Mouse (Mus musculus) cerebellum, adult 2 months (tissue): ENCODE results near the gene Dvl1. TPM values are rescaled to one million over a fixed set of nuclear protein-coding genes. Genes with fewer than 3 reads are reported as not detected.

Source experiments
- DNase-seq, 2 experiments: peaks; one replicate each; pipeline ENCODE4 v3.0.0; 2021
- H3K27ac ChIP-seq: fragments of 200-500 bp; 2 replicates; pipeline ENCODE4 v1.5.1; 2012; ENCODE audit warnings: low read length, control low read depth, inconsistent platforms; ENCODE audit not compliant: insufficient read depth
- H3K27me3 ChIP-seq: fragments of 200-500 bp; 2 replicates; pipeline ENCODE4 v1.6.1; 2012; ENCODE audit warnings: inconsistent platforms, mild to moderate bottlenecking, low read length, moderate library complexity; ENCODE audit not compliant: control insufficient read depth, insufficient read depth
- H3K4me1 ChIP-seq: fragments of 200-500 bp; 2 replicates; pipeline ENCODE4 v1.6.1; 2011; ENCODE audit warnings: low read length; ENCODE audit not compliant: control insufficient read depth, insufficient read depth
- H3K4me3 ChIP-seq: fragments of 200-500 bp; replicated peaks from 2 replicates; pipeline ENCODE3; 2011; ENCODE audit warnings: mild to moderate bottlenecking, low read depth, low read length, control low read depth; ENCODE audit not compliant: insufficient read depth
- CTCF ChIP-seq: fragments of 200-500 bp; IDR thresholded peaks from 2 replicates; pipeline ENCODE4 v1.5.1; 2011; ENCODE audit warnings: low read depth, mild to moderate bottlenecking, control low read depth, low read length, moderate library complexity, borderline replicate concordance; ENCODE audit not compliant: insufficient read depth
- POLR2A ChIP-seq: fragments of 200-500 bp; IDR thresholded peaks from 2 replicates; pipeline ENCODE4 v1.6.1; 2011; ENCODE audit warnings: low read length, control low read depth, borderline replicate concordance; ENCODE audit not compliant: insufficient read depth
- WGBS: fragments of 180-500 bp; shearing (Covaris S2); methylation state at CpG from one replicate; pipeline ENCODE4 v1.1.7; 2018; 5-methylcytosine and 5-hydroxymethylcytosine counted together
- polyA plus RNA-seq: library from polyadenylated mRNA; depleted of rRNA; stranded (reverse); fragments of >200 nt; gene quantifications from 2 replicates; pipeline ENCODE4 v1.2.3, GENCODE M21; 2012

Dvl1 gene
- polyA plus RNA-seq, 1 experiment = 160 TPM

- peaks cover 6% of the 10 kb centered on the region; the same call in 1 of the 2 replicates for H3K4me1 ChIP-seq
- no peak for TF ChIP-seq CTCF
- no peak for TF ChIP-seq POLR2A
Measured at GRCm38 (mm10) chr4:155817533-155817932, 29.7 kb upstream of the Dvl1 start.

GRCm38 (mm10) chr4:155821025-155821424, 26.2 kb upstream of the Dvl1 start:
- no peaks in the 10 kb centered on the region for H3K27me3 ChIP-seq
- no peak for TF ChIP-seq POLR2A
- TF ChIP-seq CTCF = no peak
- DNase-seq = no peak
- H3K4me1 ChIP-seq = no peaks in the 10 kb centered on the region
- 65% methylated on average over 7 of the region's 7 CpGs for WGBS
- H3K27ac ChIP-seq = no peak overlapping the region
- no peak overlapping the region for H3K4me3 ChIP-seq

More at GRCm38 (mm10) chr4:155817533-155817932, 29.7 kb upstream of the Dvl1 start:
- H3K27ac ChIP-seq = no peak overlapping the region
- no peak overlapping the region for H3K4me3 ChIP-seq
- no peak for DNase-seq
- 64% methylated on average over 4 of the region's 4 CpGs for WGBS
- no peaks in the 10 kb centered on the region for H3K27me3 ChIP-seq

- no peak for DNase-seq
- Histone ChIP-seq H3K4me3 (no peak overlapping the region), H3K4me1 (no peaks in the 10 kb centered on the region), H3K27ac (no peak overlapping the region), H3K27me3 (no peaks in the 10 kb centered on the region)
- WGBS = 95% methylated on average over 16 of the region's 16 CpGs
- TF ChIP-seq POLR2A (no peak), CTCF (no peak)
Measured at GRCm38 (mm10) chr4:155823443-155823842, 23.8 kb upstream of the Dvl1 start.

GRCm38 (mm10) chr4:155829866-155830265, 17.3 kb upstream of the Dvl1 start:
- TF ChIP-seq POLR2A (no peak), CTCF (no peak)
- H3K27ac ChIP-seq = no peak overlapping the region
- H3K4me1 ChIP-seq = peaks cover 8% of the 10 kb centered on the region
- no peak for DNase-seq
- WGBS = 92% methylated on average over 4 of the region's 4 CpGs
- H3K27me3 ChIP-seq = no peaks in the 10 kb centered on the region
- H3K4me3 ChIP-seq = no peak overlapping the region

- 48% methylated on average over 8 of the region's 8 CpGs for WGBS
- H3K4me1 ChIP-seq = peaks cover 8% of the 10 kb centered on the region
- no peak overlapping the region for H3K27ac ChIP-seq
- DNase-seq = no peak
- peak overlapping the region; percentile 14 for H3K4me3 ChIP-seq
- no peaks in the 10 kb centered on the region for H3K27me3 ChIP-seq
- TF ChIP-seq POLR2A = no peak
- TF ChIP-seq CTCF = no peak
Measured at GRCm38 (mm10) chr4:155830596-155830995, 16.6 kb upstream of the Dvl1 start.

GRCm38 (mm10) chr4:155831205-155831766, 15.9 kb upstream of the Dvl1 start, which contains the start of gene Aurkaip1:
TSS of gene Aurkaip1 (plus strand) at chr4:155831272.
- under 1% methylated on average over 49 of the region's 49 CpGs for WGBS
- Histone ChIP-seq H3K4me1 (peaks cover 8% of the 10 kb centered on the region), H3K27ac (peak within 1 kb of the TSS; percentile 44), H3K27me3 (no peaks in the 10 kb centered on the region), H3K4me3 (peak within 1 kb of the TSS; percentile 83)
- peak; percentile 95 to 97 for DNase-seq
- TF ChIP-seq CTCF (peak; percentile 82), POLR2A (peak; percentile 73; the same call in 1 of the 2 replicates)

- under 1% methylated on average over 25 of the region's 25 CpGs for WGBS
- Histone ChIP-seq H3K4me3 (peak overlapping the region; percentile 83), H3K27me3 (no peaks in the 10 kb centered on the region), H3K27ac (peak overlapping the region; percentile 44), H3K4me1 (peaks cover 8% of the 10 kb centered on the region)
- TF ChIP-seq POLR2A (no peak), CTCF (no peak)
- no peak for DNase-seq
Measured at GRCm38 (mm10) chr4:155831831-155832230, 15.4 kb upstream of the Dvl1 start.

GRCm38 (mm10) chr4:155832321-155832720, 14.9 kb upstream of the Dvl1 start:
- H3K27ac ChIP-seq = no peak overlapping the region
- H3K4me1 ChIP-seq = peaks cover 8% of the 10 kb centered on the region
- TF ChIP-seq CTCF (no peak), POLR2A (no peak)
- WGBS = 34% methylated on average over 10 of the region's 10 CpGs
- peak overlapping the region; percentile 83 for H3K4me3 ChIP-seq
- no peak for DNase-seq
- no peaks in the 10 kb centered on the region for H3K27me3 ChIP-seq

GRCm38 (mm10) chr4:155833234-155833633, 14.0 kb upstream of the Dvl1 start:
- peaks cover 12% of the 10 kb centered on the region for H3K4me1 ChIP-seq
- H3K27ac ChIP-seq = no peak overlapping the region
- no peak for DNase-seq
- 87% methylated on average over 4 of the region's 4 CpGs for WGBS
- TF ChIP-seq CTCF (no peak), POLR2A (no peak)
- no peak overlapping the region for H3K4me3 ChIP-seq
- H3K27me3 ChIP-seq = no peaks in the 10 kb centered on the region
